Mouse (Mus musculus): ENCODE measurements at regions not wholly inside any gene's neighbourhood (a gene's known extent, or its start where the extent isn't known, plus 50 kb on each side); places are given as distances from the start of the nearest gene placed in this dataset.

- no peak for TF ChIP-seq POLR2A (IDR thresholded peaks at IDR 0.05; ENCODE audit: low read depth, low read length)
- TF ChIP-seq CTCF (IDR thresholded peaks at IDR 0.05; ENCODE audit: extremely low read depth, insufficient read length, insufficient replicate concordance, low read depth, low read length) = no peak
Measured at GRCm38 (mm10) chr14:24762468-24763274, 275.7 kb downstream of the Rps24 start.

All from small intestine, adult 2 months (tissue).